Mouse (Mus musculus) limb, embryonic 11.5 days (tissue): Measurements from ENCODE around the gene Myog. TPM values are rescaled to one million over a fixed set of nuclear protein-coding genes. Genes with fewer than 3 reads are reported as not detected.

ENCODE experiments used
- ATAC-seq: fragments of 200-750 bp; cut with Nextera tagmentation; 2 replicates; pipeline ENCODE4 v1.8.0; 2017; ENCODE audit warnings: low read depth; ENCODE audit not compliant: insufficient number of reproducible peaks, low FRiP score, low TSS enrichment
- DNase-seq: peaks from one replicate; pipeline ENCODE4 v3.0.0-alpha.2; 2015; ENCODE audit warnings: low spot score
- H3K27ac ChIP-seq: fragments of 300-500 bp; sonication (generic); replicated peaks from 2 replicates; pipeline ENCODE4 v1.5.1; 2014; ENCODE audit warnings: low read depth, mild to moderate bottlenecking, low read length
- H3K27me3 ChIP-seq: fragments of 300-500 bp; sonication (generic); 2 replicates; pipeline ENCODE4 v1.6.1; 2014; ENCODE audit warnings: mild to moderate bottlenecking, low read length, mixed read lengths; ENCODE audit not compliant: control insufficient read depth, insufficient read depth
- H3K36me3 ChIP-seq: fragments of 300-500 bp; sonication (generic); 2 replicates; pipeline ENCODE4 v1.6.1; 2014; ENCODE audit warnings: mild to moderate bottlenecking, low read length, moderate library complexity, mixed read lengths; ENCODE audit not compliant: control insufficient read depth, insufficient read depth
- H3K4me1 ChIP-seq: fragments of 300-500 bp; sonication (generic); 2 replicates; pipeline ENCODE4 v1.6.1; 2014; ENCODE audit warnings: low read length, mixed read lengths; ENCODE audit not compliant: control insufficient read depth, insufficient read depth
- H3K4me2 ChIP-seq: fragments of 300-500 bp; sonication (generic); 2 replicates; pipeline ENCODE4 v1.6.1; 2014; ENCODE audit warnings: low read depth, mild to moderate bottlenecking, moderate library complexity; ENCODE audit not compliant: severe bottlenecking
- H3K4me3 ChIP-seq: fragments of 300-500 bp; sonication (generic); 2 replicates; pipeline ENCODE4 v1.5.1; 2014; ENCODE audit warnings: low read depth, low read length
- H3K9ac ChIP-seq: fragments of 300-500 bp; sonication (generic); 2 replicates; pipeline ENCODE4 v1.6.1; 2014; ENCODE audit warnings: mild to moderate bottlenecking, low read length
- H3K9me3 ChIP-seq: fragments of 300-500 bp; sonication (generic); 2 replicates; pipeline ENCODE4 v1.6.1; 2016; ENCODE audit warnings: low read length; ENCODE audit not compliant: control insufficient read depth
- WGBS: fragments of 180-500 bp; shearing (Covaris S2); extraction: QIAGEN DNeasy Blood & Tissue Kit; methylation state at CpG from one replicate; pipeline ENCODE4 v1.1.7; 2014; 5-methylcytosine and 5-hydroxymethylcytosine counted together
- polyA plus RNA-seq: library from polyadenylated mRNA; unstranded; fragments of >200 nt; fragmentation: Nextera tagmentation; extraction: Ambion mirVana; gene quantifications from 2 replicates; pipeline ENCODE4 v1.2.1, GENCODE M21; 2014

Myog gene
- polyA plus RNA-seq, 1 experiment from 2014 or later: 30.5 TPM

DNA sequence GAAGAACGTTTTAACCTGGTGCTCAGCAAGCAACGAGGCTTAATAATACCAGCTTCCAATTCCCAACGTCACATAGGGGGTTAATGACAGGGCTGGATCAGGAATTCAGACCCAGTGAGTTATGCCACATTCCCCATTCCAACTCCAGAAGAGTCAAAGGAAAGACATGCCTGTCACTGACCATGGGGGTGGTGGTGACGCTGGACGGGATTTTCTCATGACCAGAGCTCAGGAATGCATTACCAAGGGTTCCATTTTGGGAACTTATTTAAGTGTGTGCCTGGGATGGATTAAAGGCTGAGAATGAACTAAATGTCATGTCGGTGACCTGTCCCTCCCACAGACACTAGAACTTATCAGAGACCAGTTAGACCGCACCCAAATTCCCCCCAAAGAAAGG, 13.0 kb upstream of the Myog start:
- ATAC-seq: no peak

GRCm38 (mm10) chr1:134280174-134280573, 9.6 kb upstream of the Myog start:
- DNase-seq (no peak), ATAC-seq (no peak)
- H3K9ac ChIP-seq: no peak overlapping the region
- no peak overlapping the region for H3K4me2 ChIP-seq
- 93% methylated on average over 5 of the region's 5 CpGs for WGBS
- H3K9me3 ChIP-seq: no peaks in the 10 kb centered on the region
- no peaks in the 10 kb centered on the region for H3K36me3 ChIP-seq
- peaks cover 3% of the 10 kb centered on the region; the same call in 1 of the 2 replicates for H3K4me1 ChIP-seq
- H3K27ac ChIP-seq: no peak overlapping the region
- no peak overlapping the region for H3K4me3 ChIP-seq
- H3K27me3 ChIP-seq: no peaks in the 10 kb centered on the region

More for the DNA sequence above, 13.0 kb upstream of the Myog start:
- no peaks in the 10 kb centered on the region for H3K27me3 ChIP-seq
- no peaks in the 10 kb centered on the region for H3K36me3 ChIP-seq
- no peak overlapping the region for H3K4me3 ChIP-seq
- H3K9ac ChIP-seq: no peak overlapping the region
- peaks cover 3% of the 10 kb centered on the region; the same call in 1 of the 2 replicates for H3K4me1 ChIP-seq
- 83% methylated on average over 7 of the region's 7 CpGs for WGBS
- no peak for DNase-seq
- H3K9me3 ChIP-seq: no peaks in the 10 kb centered on the region
- no peak overlapping the region for H3K27ac ChIP-seq
- no peak overlapping the region for H3K4me2 ChIP-seq

DNA sequence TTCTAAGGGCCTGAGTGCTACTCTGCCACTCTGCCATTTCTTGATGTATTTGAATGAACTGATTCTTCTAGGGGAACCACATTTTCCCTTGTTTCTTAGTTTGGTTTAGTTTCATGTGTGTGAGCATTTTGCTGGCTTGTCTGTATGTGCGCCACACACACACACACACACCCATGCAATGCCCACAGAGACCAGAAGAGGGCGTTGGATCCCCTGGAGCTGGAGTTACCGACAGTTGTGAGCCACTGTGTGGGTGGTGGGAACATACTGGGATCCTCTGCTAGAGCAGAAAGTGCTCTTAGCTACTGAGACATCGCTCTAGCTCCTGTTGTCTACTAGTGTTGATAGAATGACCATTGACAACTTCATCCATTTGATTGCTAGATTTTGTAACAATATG, 8.2 kb upstream of the Myog start:
- H3K27ac ChIP-seq: no peak overlapping the region
- no peak overlapping the region for H3K4me3 ChIP-seq
- no peaks in the 10 kb centered on the region for H3K4me1 ChIP-seq
- DNase-seq (no peak), ATAC-seq (no peak)
- WGBS: 69% methylated on average over 4 of the region's 4 CpGs
- H3K4me2 ChIP-seq: no peak overlapping the region
- no peak overlapping the region for H3K9ac ChIP-seq
- no peaks in the 10 kb centered on the region for H3K9me3 ChIP-seq
- H3K27me3 ChIP-seq: no peaks in the 10 kb centered on the region
- no peaks in the 10 kb centered on the region for H3K36me3 ChIP-seq

DNA sequence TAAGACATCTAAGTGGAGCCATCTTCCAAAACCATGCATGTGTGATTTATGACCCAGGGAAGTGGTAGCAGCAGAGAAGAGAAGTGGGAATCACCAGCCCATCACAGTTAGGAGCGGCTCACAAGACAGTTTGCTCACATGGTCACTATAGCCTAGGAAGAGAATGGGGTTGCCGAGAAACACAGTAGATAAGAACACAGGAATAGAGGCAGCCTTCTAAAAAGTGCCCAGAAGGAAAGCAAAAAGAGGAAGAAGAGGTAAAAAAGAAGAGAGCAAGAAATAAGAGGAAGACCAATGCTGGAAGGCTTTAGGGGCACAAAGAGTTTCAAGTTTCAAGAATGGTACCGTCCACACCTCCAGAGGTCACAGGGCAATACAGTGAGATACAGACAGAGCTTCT, 7.4 kb upstream of the Myog start:
- ATAC-seq (no peak), DNase-seq (no peak)
- Histone ChIP-seq H3K27me3 (no peaks in the 10 kb centered on the region), H3K4me1 (no peaks in the 10 kb centered on the region), H3K4me3 (no peak overlapping the region), H3K4me2 (no peak overlapping the region), H3K27ac (no peak overlapping the region), H3K9me3 (no peaks in the 10 kb centered on the region), H3K36me3 (no peaks in the 10 kb centered on the region), H3K9ac (no peak overlapping the region)
- 65% methylated on average over 3 of the region's 3 CpGs for WGBS

DNA sequence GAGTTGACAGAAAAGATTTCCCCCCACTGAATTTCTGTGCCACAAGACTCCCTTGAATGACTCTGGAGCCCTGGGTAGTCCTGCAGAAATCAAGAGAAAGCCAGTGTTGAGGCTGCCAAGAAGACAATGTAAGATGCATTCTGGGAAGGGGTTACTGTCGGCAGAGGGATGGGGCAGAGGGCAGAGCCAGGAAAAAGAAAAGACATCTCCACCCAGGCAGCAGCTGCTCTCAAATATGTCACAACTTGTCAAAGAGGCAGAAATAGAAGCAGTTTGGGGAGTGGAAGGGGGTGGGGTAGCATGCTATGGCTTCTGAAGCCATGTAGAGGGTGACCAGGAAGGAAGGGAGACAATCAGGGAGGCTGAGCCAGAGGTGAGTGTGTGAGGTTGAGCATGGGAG, 6.7 kb upstream of the Myog start:
- no peak overlapping the region for H3K9ac ChIP-seq

GRCm38 (mm10) chr1:134285458-134286120, 4.2 kb upstream of the Myog start:
- Histone ChIP-seq H3K4me2 (no peak overlapping the region), H3K4me3 (no peak overlapping the region), H3K27ac (no peak overlapping the region), H3K36me3 (no peaks in the 10 kb centered on the region), H3K9ac (no peak overlapping the region), H3K9me3 (no peaks in the 10 kb centered on the region), H3K4me1 (peaks cover 6% of the 10 kb centered on the region; the same call in 1 of the 2 replicates), H3K27me3 (no peaks in the 10 kb centered on the region)
- ATAC-seq: no peak
- 58% methylated on average over 10 of the region's 10 CpGs for WGBS
- DNase-seq: no peak

More for the DNA sequence above, 6.7 kb upstream of the Myog start:
- Histone ChIP-seq H3K4me3 (no peak overlapping the region), H3K36me3 (no peaks in the 10 kb centered on the region), H3K9me3 (no peaks in the 10 kb centered on the region), H3K27me3 (no peaks in the 10 kb centered on the region), H3K4me1 (no peaks in the 10 kb centered on the region), H3K27ac (no peak overlapping the region), H3K4me2 (no peak overlapping the region)
- 74% methylated on average over 1 of the region's 1 CpGs for WGBS
- ATAC-seq (no peak), DNase-seq (no peak)

DNA sequence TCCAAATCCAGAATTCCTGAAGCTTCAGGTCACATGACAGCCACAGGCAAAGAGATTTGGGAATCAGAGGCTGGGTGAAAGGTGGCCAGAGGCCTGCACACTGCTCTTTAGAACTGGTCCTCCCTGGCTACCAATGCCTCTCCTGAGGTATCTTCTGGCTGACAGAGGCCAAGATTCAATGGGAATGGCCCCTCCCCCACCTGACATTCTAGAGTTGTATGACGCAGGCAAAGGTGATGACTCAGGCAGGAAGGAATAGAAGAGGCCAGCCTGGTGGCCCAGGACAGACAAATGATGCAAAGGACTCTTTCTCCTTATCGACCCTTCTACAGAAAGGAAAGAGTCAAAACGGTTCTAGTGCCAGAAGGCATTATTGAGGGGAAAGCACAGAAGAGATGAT, 1.6 kb upstream of the Myog start:
- 67% methylated on average over 3 of the region's 3 CpGs for WGBS
- H3K4me2 ChIP-seq: no peak overlapping the region
- H3K27me3 ChIP-seq: no peaks in the 10 kb centered on the region
- H3K27ac ChIP-seq: no peak overlapping the region
- DNase-seq (no peak), ATAC-seq (no peak)
- H3K36me3 ChIP-seq: no peaks in the 10 kb centered on the region
- H3K4me1 ChIP-seq: peaks cover 6% of the 10 kb centered on the region; the same call in 1 of the 2 replicates
- no peak overlapping the region for H3K4me3 ChIP-seq
- no peak overlapping the region for H3K9ac ChIP-seq
- H3K9me3 ChIP-seq: no peaks in the 10 kb centered on the region

DNA sequence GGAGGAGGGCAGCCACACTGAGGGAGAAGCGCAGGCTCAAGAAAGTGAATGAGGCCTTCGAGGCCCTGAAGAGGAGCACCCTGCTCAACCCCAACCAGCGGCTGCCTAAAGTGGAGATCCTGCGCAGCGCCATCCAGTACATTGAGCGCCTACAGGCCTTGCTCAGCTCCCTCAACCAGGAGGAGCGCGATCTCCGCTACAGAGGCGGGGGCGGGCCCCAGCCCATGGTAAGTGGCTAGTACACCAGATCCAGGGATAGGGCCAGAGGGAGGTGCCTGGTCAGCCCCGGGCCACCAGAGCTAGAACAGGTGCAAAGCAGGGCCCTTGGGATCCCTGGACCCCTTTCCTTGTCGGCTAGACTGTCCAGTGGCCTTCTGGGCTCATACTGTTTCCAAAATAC, 511 bp downstream of the Myog start:
- DNase-seq (no peak), ATAC-seq (no peak)
- 89% methylated on average over 13 of the region's 13 CpGs for WGBS
- no peak overlapping the region for H3K4me3 ChIP-seq
- no peaks in the 10 kb centered on the region for H3K27me3 ChIP-seq
- H3K27ac ChIP-seq: 0 out of 2 replicates have a peak overlapping the region, but pooled peaks have one; percentile 30
- no peak overlapping the region for H3K9ac ChIP-seq
- no peaks in the 10 kb centered on the region for H3K36me3 ChIP-seq
- no peaks in the 10 kb centered on the region for H3K9me3 ChIP-seq
- peaks cover 6% of the 10 kb centered on the region; the same call in 1 of the 2 replicates for H3K4me1 ChIP-seq
- H3K4me2 ChIP-seq: no peak overlapping the region

DNA sequence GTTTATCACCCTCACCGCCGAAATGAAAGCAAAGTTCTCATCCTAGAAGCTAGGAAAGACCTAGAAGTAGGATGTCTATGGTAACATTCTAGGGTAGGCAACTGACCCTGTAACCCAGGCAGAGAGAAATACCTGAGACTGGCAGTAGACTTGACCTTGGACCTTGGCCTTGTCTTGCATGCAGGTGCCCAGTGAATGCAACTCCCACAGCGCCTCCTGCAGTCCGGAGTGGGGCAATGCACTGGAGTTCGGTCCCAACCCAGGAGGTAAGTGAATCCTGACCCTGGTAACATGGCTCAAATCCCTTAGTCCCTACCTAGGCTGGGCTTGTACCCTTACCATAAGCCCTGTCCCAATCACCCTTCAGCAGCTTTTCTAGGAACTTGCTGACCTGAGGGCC, 1.1 kb downstream of the Myog start:
- H3K4me2 ChIP-seq: no peak overlapping the region
- 62% methylated on average over 5 of the region's 5 CpGs for WGBS
- H3K9me3 ChIP-seq: no peaks in the 10 kb centered on the region
- no peaks in the 10 kb centered on the region for H3K36me3 ChIP-seq
- no peak overlapping the region for H3K9ac ChIP-seq
- H3K4me3 ChIP-seq: no peak overlapping the region
- no peak overlapping the region for H3K27ac ChIP-seq
- DNase-seq (no peak), ATAC-seq (no peak)
- peaks cover 6% of the 10 kb centered on the region; the same call in 1 of the 2 replicates for H3K4me1 ChIP-seq
- no peaks in the 10 kb centered on the region for H3K27me3 ChIP-seq
